Mouse (Mus musculus): ENCODE results near the gene Lrrc8c. TPM values are rescaled to one million over a fixed set of nuclear protein-coding genes. Genes with fewer than 3 reads are reported as not detected.

The Lrrc8c gene
- total and polyA plus RNA-seq, 2 experiments from 2014 or later, result 10.7 to 11.0 TPM

DNA sequence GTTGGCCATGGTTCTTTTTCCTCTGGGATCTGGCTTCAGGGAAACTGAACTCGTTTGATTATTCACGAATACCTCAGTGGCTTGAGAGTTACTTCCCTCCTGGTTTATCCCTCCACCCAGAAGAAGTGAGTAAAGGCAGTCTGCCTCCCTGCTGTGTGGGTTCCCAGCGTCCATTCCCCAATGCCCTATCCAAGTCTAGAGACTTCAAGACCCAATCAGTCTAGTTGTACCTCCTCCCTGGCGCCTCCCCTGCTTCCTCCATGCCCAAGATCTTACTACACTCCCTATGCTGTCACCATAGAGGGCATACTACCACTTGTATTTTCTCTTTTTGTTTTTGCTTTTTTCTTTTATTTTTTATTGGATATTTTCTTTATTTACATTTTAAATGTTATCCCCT lies 80.1 kb downstream of the Lrrc8c start:
- no peak for TF ChIP-seq CTCF (IDR thresholded peaks at IDR 0.05; ENCODE audit: low read depth)
- no peaks in the 10 kb centered on the region for H3K4me1 ChIP-seq (ENCODE audit: insufficient read depth, low read length)
- DNase-seq (ENCODE audit: low spot score), result no peak
- no peaks in the 10 kb centered on the region for H3K36me3 ChIP-seq (ENCODE audit: insufficient read depth, low read length)
- no peaks in the 10 kb centered on the region for H3K27me3 ChIP-seq (ENCODE audit: insufficient read depth, low read length)
- H3K4me2 ChIP-seq (ENCODE audit: low read depth, low read length), result no peak overlapping the region
- no peak overlapping the region for H3K27ac ChIP-seq
- H3K9ac ChIP-seq (replicated peaks; ENCODE audit: low read length), result no peak overlapping the region
- ATAC-seq, result no peak
- no peak overlapping the region for H3K4me3 ChIP-seq (ENCODE audit: low read length)
- WGBS, result 67% methylated on average over 4 of the region's 4 CpGs
- no peaks in the 10 kb centered on the region for H3K9me3 ChIP-seq (ENCODE audit: low read length)

DNA sequence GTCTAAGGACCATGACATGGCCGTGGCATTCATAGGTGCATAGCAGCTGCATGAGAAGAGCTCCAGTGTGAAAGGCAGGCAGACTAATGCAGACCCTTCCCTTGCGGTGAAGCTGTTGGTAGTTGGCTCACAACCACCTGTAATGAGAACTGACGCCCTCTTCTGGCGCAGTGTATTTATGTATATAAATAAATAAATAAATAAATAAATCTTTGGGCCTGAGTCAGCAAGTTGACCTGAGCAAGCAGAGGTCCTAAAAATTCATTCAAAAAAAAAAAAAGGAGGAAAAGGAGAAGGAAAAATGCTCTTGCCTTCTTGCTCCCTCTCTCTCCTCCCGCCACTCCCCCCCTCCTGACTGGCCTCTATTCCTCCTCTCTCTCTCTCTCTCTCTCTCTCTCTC lies 81.8 kb downstream of the Lrrc8c start:
- H3K27me3 ChIP-seq (ENCODE audit: insufficient read depth, low read length), result no peaks in the 10 kb centered on the region
- H3K9me3 ChIP-seq (ENCODE audit: low read length), result no peaks in the 10 kb centered on the region
- no peak overlapping the region for H3K4me2 ChIP-seq (ENCODE audit: low read depth, low read length)
- DNase-seq (ENCODE audit: low spot score), result no peak
- no peak overlapping the region for H3K9ac ChIP-seq (replicated peaks; ENCODE audit: low read length)
- no peaks in the 10 kb centered on the region for H3K36me3 ChIP-seq (ENCODE audit: insufficient read depth, low read length)
- H3K27ac ChIP-seq, result no peak overlapping the region
- 83% methylated on average over 4 of the region's 5 CpGs for WGBS
- H3K4me1 ChIP-seq (ENCODE audit: insufficient read depth, low read length), result no peaks in the 10 kb centered on the region
- no peak for ATAC-seq
- no peak for TF ChIP-seq CTCF (IDR thresholded peaks at IDR 0.05; ENCODE audit: low read depth)
- no peak overlapping the region for H3K4me3 ChIP-seq (ENCODE audit: low read length)

DNA sequence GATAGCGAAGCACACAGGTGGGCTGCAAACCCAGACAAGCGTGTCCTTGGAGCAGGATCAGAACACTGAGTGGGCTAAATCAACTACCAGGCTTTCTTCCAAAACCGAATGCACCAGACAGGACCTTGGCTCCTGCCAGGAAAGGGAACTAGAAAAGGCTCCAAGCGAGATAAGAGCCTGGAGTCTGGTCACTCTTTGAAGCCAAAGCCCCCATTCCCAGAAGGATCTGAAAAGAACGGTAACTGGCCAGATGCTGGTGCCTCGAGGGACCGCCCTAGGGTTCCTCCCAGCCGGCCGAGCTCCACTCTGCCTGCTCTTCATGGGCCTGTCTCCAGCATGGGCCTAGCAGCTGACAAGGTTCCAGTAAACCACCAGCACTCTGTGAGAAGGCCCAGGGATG lies 83.4 kb downstream of the Lrrc8c start:
- Histone ChIP-seq H3K4me2 (ENCODE audit: low read depth, low read length) (no peak overlapping the region), H3K4me3 (ENCODE audit: low read length) (no peak overlapping the region), H3K27me3 (ENCODE audit: insufficient read depth, low read length) (no peaks in the 10 kb centered on the region), H3K9me3 (ENCODE audit: low read length) (no peaks in the 10 kb centered on the region), H3K27ac (no peak overlapping the region), H3K9ac (replicated peaks; ENCODE audit: low read length) (no peak overlapping the region), H3K36me3 (ENCODE audit: insufficient read depth, low read length) (peaks cover 11% of the 10 kb centered on the region), H3K4me1 (ENCODE audit: insufficient read depth, low read length) (no peaks in the 10 kb centered on the region)
- TF ChIP-seq CTCF (IDR thresholded peaks at IDR 0.05; ENCODE audit: low read depth), result no peak
- ATAC-seq (no peak), DNase-seq (ENCODE audit: low spot score) (no peak)
- 51% methylated on average over 9 of the region's 9 CpGs for WGBS

DNA sequence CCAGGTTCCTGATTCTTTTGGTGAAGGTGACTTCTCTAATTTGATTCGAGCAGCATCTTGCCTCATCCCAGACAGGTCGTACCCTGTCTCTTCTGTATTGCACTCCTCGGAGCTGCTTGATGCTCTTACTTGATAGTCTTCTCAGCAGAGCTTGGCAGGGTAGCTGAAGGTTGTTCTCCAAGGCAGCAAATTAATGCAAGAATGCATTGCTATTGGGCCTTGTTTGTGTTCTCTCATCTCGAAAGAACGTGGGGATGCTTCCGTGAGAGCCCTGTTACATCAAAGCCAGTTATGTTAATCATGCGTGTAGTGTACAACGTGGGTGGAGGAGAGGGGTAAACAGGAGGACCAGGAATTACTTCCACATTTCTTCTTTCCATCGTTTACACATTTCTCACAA lies 86.5 kb downstream of the Lrrc8c start:
- H3K36me3 ChIP-seq (ENCODE audit: insufficient read depth, low read length), result peaks cover 23% of the 10 kb centered on the region
- no peaks in the 10 kb centered on the region for H3K4me1 ChIP-seq (ENCODE audit: insufficient read depth, low read length)
- no peaks in the 10 kb centered on the region for H3K9me3 ChIP-seq (ENCODE audit: low read length)
- DNase-seq (ENCODE audit: low spot score), result no peak
- no peak overlapping the region for H3K4me3 ChIP-seq (ENCODE audit: low read length)
- no peak for TF ChIP-seq CTCF (IDR thresholded peaks at IDR 0.05; ENCODE audit: low read depth)
- no peak for ATAC-seq
- no peak overlapping the region for H3K27ac ChIP-seq
- no peaks in the 10 kb centered on the region for H3K27me3 ChIP-seq (ENCODE audit: insufficient read depth, low read length)
- no peak overlapping the region for H3K9ac ChIP-seq (replicated peaks; ENCODE audit: low read length)
- 44% methylated on average over 9 of the region's 9 CpGs for WGBS
- no peak overlapping the region for H3K4me2 ChIP-seq (ENCODE audit: low read depth, low read length)

- no peaks in the 10 kb centered on the region for H3K4me1 ChIP-seq (ENCODE audit: insufficient read depth, low read length)
- WGBS, result 81% methylated on average over 12 of the region's 12 CpGs
- H3K9me3 ChIP-seq (ENCODE audit: low read length), result no peaks in the 10 kb centered on the region
- no peak overlapping the region for H3K27ac ChIP-seq
- no peak overlapping the region for H3K4me3 ChIP-seq (ENCODE audit: low read length)
- TF ChIP-seq CTCF (IDR thresholded peaks at IDR 0.05; ENCODE audit: low read depth), result no peak
- no peak for DNase-seq (ENCODE audit: low spot score)
- no peaks in the 10 kb centered on the region for H3K27me3 ChIP-seq (ENCODE audit: insufficient read depth, low read length)
- peak; percentile 64; the same call in 1 of the 2 replicates for ATAC-seq
- H3K36me3 ChIP-seq (ENCODE audit: insufficient read depth, low read length), result peaks cover 23% of the 10 kb centered on the region
- no peak overlapping the region for H3K9ac ChIP-seq (replicated peaks; ENCODE audit: low read length)
- H3K4me2 ChIP-seq (ENCODE audit: low read depth, low read length), result no peak overlapping the region
Measured at GRCm38 (mm10) chr5:105609683-105610082, 90.5 kb downstream of the Lrrc8c start.

- no peak overlapping the region for H3K4me2 ChIP-seq (ENCODE audit: low read depth, low read length)
- no peaks in the 10 kb centered on the region for H3K4me1 ChIP-seq (ENCODE audit: insufficient read depth, low read length)
- TF ChIP-seq CTCF (IDR thresholded peaks at IDR 0.05; ENCODE audit: low read depth), result no peak
- H3K27ac ChIP-seq, result no peak overlapping the region
- H3K9ac ChIP-seq (replicated peaks; ENCODE audit: low read length), result no peak overlapping the region
- H3K36me3 ChIP-seq (ENCODE audit: insufficient read depth, low read length), result peaks cover 10% of the 10 kb centered on the region; the same call in 1 of the 2 replicates
- no peak overlapping the region for H3K4me3 ChIP-seq (ENCODE audit: low read length)
- no peaks in the 10 kb centered on the region for H3K27me3 ChIP-seq (ENCODE audit: insufficient read depth, low read length)
- H3K9me3 ChIP-seq (ENCODE audit: low read length), result no peaks in the 10 kb centered on the region
- no peak for ATAC-seq
- DNase-seq (ENCODE audit: low spot score), result no peak
- WGBS, result 79% methylated on average over 9 of the region's 9 CpGs
Measured at GRCm38 (mm10) chr5:105613002-105613401, 93.8 kb downstream of the Lrrc8c start.

DNA sequence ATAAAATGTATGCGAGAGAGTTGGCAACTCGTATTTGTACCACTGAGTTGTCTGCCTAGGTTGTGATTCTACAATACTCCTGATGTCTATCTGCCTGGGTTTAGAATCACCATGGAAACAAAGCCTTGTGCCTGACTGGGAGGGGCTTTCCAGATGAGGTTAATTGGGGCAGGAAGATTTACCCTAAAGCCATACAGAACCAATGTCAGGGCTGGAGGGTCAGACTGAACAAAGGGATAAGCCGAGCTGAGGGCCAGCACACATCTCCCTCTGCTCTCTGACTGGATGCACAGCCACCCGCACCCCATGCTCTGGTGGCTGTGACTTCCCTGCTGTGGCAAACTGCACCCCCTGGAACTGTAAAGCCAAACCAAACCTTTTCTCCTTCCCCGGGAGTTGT lies 94.8 kb downstream of the Lrrc8c start:
- H3K27me3 ChIP-seq (ENCODE audit: insufficient read depth, low read length), result no peaks in the 10 kb centered on the region
- DNase-seq (ENCODE audit: low spot score) (no peak), ATAC-seq (no peak)
- H3K9ac ChIP-seq (replicated peaks; ENCODE audit: low read length), result no peak overlapping the region
- no peaks in the 10 kb centered on the region for H3K4me1 ChIP-seq (ENCODE audit: insufficient read depth, low read length)
- 56% methylated on average over 5 of the region's 5 CpGs for WGBS
- 0 out of 2 replicates have a peak, but pooled peaks cover 3% of the 10 kb centered on the region for H3K36me3 ChIP-seq (ENCODE audit: insufficient read depth, low read length)
- H3K4me2 ChIP-seq (ENCODE audit: low read depth, low read length), result no peak overlapping the region
- H3K9me3 ChIP-seq (ENCODE audit: low read length), result no peaks in the 10 kb centered on the region
- no peak for TF ChIP-seq CTCF (IDR thresholded peaks at IDR 0.05; ENCODE audit: low read depth)
- H3K27ac ChIP-seq, result no peak overlapping the region
- no peak overlapping the region for H3K4me3 ChIP-seq (ENCODE audit: low read length)
